Mouse (Mus musculus) hindbrain, postnatal 0 days (tissue): ENCODE results near the gene Sdhaf2. TPM values are rescaled to one million over a fixed set of nuclear protein-coding genes. Genes with fewer than 3 reads are reported as not detected.
A peak's percentile ranks its signal among the peaks of the same experiment; 100 is the strongest.
"Not testable (repeated sequence)": the region's sequence is repeated elsewhere in the genome, so short reads cannot be mapped to it uniquely, and the experiment has no call there.

Experiments
- ATAC-seq: fragments of 200-750 bp; cut with Nextera tagmentation; 2 replicates; pipeline ENCODE4 v1.8.0; 2017; ENCODE audit warnings: mild to moderate bottlenecking, moderate TSS enrichment, moderate library complexity
- DNase-seq: peaks from one replicate; pipeline ENCODE4 v3.0.0-alpha.2; 2015; ENCODE audit warnings: low spot score
- H3K27ac ChIP-seq: fragments of 300-500 bp; sonication (generic); 2 replicates; pipeline ENCODE4 v1.5.1; 2014; ENCODE audit warnings: mild to moderate bottlenecking
- H3K27me3 ChIP-seq: fragments of 300-500 bp; sonication (generic); 2 replicates; pipeline ENCODE4 v1.6.1; 2014; ENCODE audit warnings: low read length, mixed read lengths; ENCODE audit not compliant: insufficient read depth
- H3K36me3 ChIP-seq: fragments of 300-500 bp; sonication (generic); 2 replicates; pipeline ENCODE4 v1.6.1; 2014; ENCODE audit warnings: low read length, mixed read lengths; ENCODE audit not compliant: insufficient read depth
- H3K4me1 ChIP-seq: fragments of 300-500 bp; sonication (generic); 2 replicates; pipeline ENCODE4 v1.6.1; 2014; ENCODE audit warnings: antibody characterized with exemption, low read length, mixed read lengths; ENCODE audit not compliant: insufficient read depth
- H3K4me2 ChIP-seq: fragments of 300-500 bp; sonication (generic); 2 replicates; pipeline ENCODE4 v1.6.1; 2014; ENCODE audit warnings: low read depth, mild to moderate bottlenecking, low read length, moderate library complexity, mixed read lengths
- H3K4me3 ChIP-seq: fragments of 300-500 bp; sonication (generic); 2 replicates; pipeline ENCODE4 v1.5.1; 2014; ENCODE audit warnings: low read length
- H3K9ac ChIP-seq: fragments of 300-500 bp; sonication (generic); replicated peaks from 2 replicates; pipeline ENCODE4 v1.6.1; 2014; ENCODE audit warnings: mild to moderate bottlenecking, low read length, moderate library complexity, mixed read lengths
- H3K9me3 ChIP-seq: fragments of 300-500 bp; sonication (generic); 2 replicates; pipeline ENCODE4 v1.6.1; 2016; ENCODE audit warnings: low read length, mixed read lengths
- CTCF ChIP-seq: IDR thresholded peaks from 2 replicates; pipeline ENCODE4 v1.5.1; 2016; ENCODE audit warnings: antibody characterized with exemption, control low read depth, low read depth
- WGBS: fragments of 180-500 bp; shearing (Covaris S2); extraction: QIAGEN DNeasy Blood & Tissue Kit; methylation state at CpG from one replicate; pipeline ENCODE4 v1.1.7; 2014; 5-methylcytosine and 5-hydroxymethylcytosine counted together
- polyA plus RNA-seq: library from polyadenylated mRNA; unstranded; fragments of >200 nt; fragmentation: Nextera tagmentation; extraction: Ambion mirVana; gene quantifications from 2 replicates; pipeline ENCODE4 v1.2.1, GENCODE M21; 2015
- total RNA-seq: library from RNA; depleted of rRNA; stranded (reverse); fragments of >200 nt; gene quantifications from 2 replicates; pipeline ENCODE4 v1.2.3, GENCODE M21; 2014; rRNA removed

Sdhaf2 gene
- total RNA-seq (47.7 and 58.2 TPM in 2 replicates), polyA plus RNA-seq (60.2 and 64.2 TPM in 2 replicates)

DNA sequence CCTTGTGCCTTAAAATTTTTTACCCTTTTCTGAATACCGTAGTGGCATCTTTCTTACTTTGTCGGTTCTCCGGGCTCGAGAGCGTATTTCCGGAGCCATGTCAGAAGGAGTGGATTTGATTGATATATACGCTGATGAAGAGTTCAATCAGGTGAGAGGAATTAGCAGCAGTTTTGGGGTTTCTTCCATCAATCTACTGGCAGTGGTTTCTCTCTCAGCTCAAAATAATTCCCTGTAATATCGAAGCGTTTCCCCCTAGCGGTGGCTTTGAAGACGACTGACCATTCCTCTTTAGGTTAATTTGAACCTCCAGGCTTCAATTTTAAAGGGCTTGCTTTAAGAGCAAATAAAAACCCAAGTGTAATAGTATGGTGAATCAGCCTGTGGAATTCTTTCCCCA, at the start of gene Sdhaf2:
Gene Sdhaf2 (minus strand): TSS at position 233 of the 400 bp plus-strand sequence.
- 0 out of 2 replicates have a peak, but pooled peaks cover 7% of the 10 kb centered on the region for H3K36me3 ChIP-seq
- H3K27ac ChIP-seq: peak within 1 kb of the TSS; percentile 99
- peak within 1 kb of the TSS; percentile 68 for H3K4me2 ChIP-seq
- H3K4me1 ChIP-seq: peaks cover 15% of the 10 kb centered on the region; the same call in 1 of the 2 replicates
- H3K9me3 ChIP-seq: no peaks in the 10 kb centered on the region
- peak within 1 kb of the TSS; percentile 93 for H3K4me3 ChIP-seq
- DNase-seq (peak; percentile 85), ATAC-seq (peak; percentile 42)
- under 1% methylated on average over 11 of the region's 11 CpGs for WGBS
- H3K27me3 ChIP-seq: no peaks in the 10 kb centered on the region
- peak within 1 kb of the TSS; percentile 99 for H3K9ac ChIP-seq
- peak; percentile 75 for TF ChIP-seq CTCF

DNA sequence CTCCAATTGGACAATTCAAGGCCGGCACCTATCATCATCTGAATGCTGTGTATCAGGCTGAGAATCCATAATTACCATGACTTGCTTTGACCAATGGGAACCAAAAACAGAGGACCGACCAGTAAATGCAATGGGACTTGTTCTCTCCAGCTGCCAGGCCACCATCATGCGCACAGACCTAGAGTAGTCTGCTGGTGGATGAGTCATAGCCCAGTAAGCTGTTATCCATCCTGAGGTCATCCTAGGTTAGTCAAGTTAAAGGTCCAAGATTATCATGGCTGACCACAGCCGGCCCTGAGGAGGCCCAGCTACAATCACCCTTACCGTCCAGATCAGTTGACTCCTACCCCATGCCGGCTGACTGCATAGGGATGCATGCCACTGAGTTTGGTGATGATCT, 43.7 kb upstream of the Sdhaf2 start:
- TF ChIP-seq CTCF: no peak
- no peaks in the 10 kb centered on the region for H3K9me3 ChIP-seq
- no peak overlapping the region for H3K27ac ChIP-seq
- no peaks in the 10 kb centered on the region for H3K4me1 ChIP-seq
- DNase-seq (no peak), ATAC-seq (no peak)
- H3K4me3 ChIP-seq: no peak overlapping the region
- 93% methylated on average over 6 of the region's 6 CpGs for WGBS
- H3K36me3 ChIP-seq: peaks cover 29% of the 10 kb centered on the region
- no peak overlapping the region for H3K4me2 ChIP-seq
- H3K27me3 ChIP-seq: no peaks in the 10 kb centered on the region
- H3K9ac ChIP-seq: no peak overlapping the region

DNA sequence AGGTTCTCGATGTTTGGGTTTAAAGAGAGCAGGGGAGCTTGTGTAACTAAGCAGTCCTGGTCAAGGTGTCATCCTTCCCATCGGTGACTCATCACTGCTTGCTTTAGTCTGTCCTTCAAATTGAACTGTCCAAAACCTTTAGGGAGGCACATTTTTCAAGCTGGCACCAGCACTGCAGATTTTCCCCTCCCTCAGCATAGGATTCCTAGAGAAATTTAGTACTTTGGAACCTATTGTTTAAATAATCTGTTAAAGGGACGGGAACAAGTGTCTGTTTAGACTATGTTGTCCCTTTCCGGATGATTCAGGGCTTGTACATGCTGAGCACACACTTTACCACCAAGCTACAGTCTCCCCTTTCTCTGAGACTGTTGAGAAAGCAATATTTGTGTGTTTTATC, 39.3 kb upstream of the Sdhaf2 start:
- Histone ChIP-seq H3K27me3 (no peaks in the 10 kb centered on the region), H3K4me3 (no peak overlapping the region), H3K9me3 (no peaks in the 10 kb centered on the region), H3K9ac (no peak overlapping the region), H3K4me2 (no peak overlapping the region), H3K27ac (no peak overlapping the region), H3K4me1 (no peaks in the 10 kb centered on the region), H3K36me3 (no peaks in the 10 kb centered on the region)
- DNase-seq (no peak), ATAC-seq (no peak)
- WGBS: 78% methylated on average over 4 of the region's 4 CpGs
- no peak for TF ChIP-seq CTCF

DNA sequence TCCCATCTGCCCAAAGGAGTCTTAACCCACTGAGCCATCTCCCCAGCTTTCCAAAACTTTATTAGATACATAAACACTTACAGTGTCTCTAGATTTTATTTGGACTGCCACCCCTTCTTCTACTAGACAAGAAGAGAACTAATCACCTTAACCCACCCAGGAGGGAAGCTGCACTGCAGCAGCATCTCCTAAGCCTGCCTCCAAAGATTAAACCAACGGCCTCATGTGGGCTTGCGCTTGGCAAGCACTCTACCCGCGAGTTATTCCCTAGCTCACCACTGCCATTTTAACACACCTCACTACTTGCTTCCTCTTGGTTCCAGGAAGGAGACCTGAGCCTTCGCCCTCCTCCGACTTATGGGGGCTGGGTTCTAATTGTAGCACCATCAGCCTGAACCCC, 38.3 kb upstream of the Sdhaf2 start:
- DNase-seq (no peak), ATAC-seq (no peak)
- H3K27me3 ChIP-seq: no peaks in the 10 kb centered on the region
- no peak overlapping the region for H3K9ac ChIP-seq
- no peak for TF ChIP-seq CTCF
- no peaks in the 10 kb centered on the region for H3K4me1 ChIP-seq
- no peaks in the 10 kb centered on the region for H3K9me3 ChIP-seq
- H3K4me3 ChIP-seq: no peak overlapping the region
- no peak overlapping the region for H3K27ac ChIP-seq
- WGBS: 84% methylated on average over 6 of the region's 6 CpGs
- no peaks in the 10 kb centered on the region for H3K36me3 ChIP-seq
- H3K4me2 ChIP-seq: no peak overlapping the region

DNA sequence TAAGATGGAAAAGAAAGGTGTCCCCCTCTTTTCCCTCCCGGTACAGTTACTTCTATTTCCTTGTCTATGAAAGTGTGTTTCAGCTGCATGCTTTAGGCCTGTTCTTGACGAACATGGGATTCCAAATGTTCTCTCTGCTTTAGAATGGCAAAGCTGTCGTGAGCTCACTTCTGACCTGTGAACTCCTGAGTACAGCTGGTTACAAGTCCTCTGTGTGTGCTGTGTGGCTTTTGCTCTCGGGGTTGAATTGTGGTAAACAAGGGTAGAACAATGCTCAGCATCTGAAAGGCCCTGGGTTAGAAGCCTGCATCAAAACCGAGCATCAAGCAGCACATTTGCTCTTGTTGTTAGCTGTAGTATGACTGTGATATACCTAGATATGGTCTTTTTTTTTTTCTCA, 36.4 kb upstream of the Sdhaf2 start:
- no peak overlapping the region for H3K27ac ChIP-seq
- no peaks in the 10 kb centered on the region for H3K9me3 ChIP-seq
- H3K4me1 ChIP-seq: no peaks in the 10 kb centered on the region
- H3K9ac ChIP-seq: no peak overlapping the region
- DNase-seq (no peak), ATAC-seq (no peak)
- H3K36me3 ChIP-seq: no peaks in the 10 kb centered on the region
- no peaks in the 10 kb centered on the region for H3K27me3 ChIP-seq
- TF ChIP-seq CTCF: no peak
- no peak overlapping the region for H3K4me2 ChIP-seq
- WGBS: 58% methylated on average over 5 of the region's 5 CpGs
- no peak overlapping the region for H3K4me3 ChIP-seq

DNA sequence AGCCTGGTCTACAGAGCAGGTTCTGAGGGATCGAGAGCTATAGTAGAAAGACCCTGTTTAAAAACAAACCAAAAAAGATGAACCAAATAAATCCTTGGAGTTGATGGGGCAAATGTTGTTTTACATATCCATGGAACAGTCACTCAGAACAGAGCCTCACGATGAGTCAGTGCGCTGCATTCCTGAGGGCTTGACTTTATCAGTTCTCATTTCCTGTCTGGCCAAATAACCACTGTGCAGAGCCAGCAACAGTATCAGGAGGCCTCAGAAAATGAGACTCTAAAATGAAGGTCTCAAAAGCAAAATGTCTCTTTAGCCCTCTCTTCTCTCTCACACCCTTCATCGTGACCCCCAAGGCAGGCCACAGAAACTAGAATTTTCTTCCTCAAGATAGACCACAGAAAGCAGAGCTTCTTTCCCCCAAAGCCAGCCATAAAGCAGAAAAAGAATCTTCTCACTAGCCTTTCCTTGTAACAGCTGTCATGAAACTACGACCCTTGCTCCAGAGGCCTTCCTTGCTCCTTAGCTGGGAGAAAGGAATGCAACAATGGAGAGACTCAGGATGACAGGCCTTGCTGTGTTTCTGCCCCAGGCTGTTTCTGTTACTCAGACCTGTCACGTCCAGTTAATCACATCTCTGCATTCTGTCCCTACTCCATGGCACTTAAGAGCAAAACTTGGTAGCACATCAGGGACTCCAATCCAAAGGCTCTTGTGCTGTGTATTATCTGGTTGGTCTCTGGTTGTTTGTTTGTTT, 35.8 kb upstream of the Sdhaf2 start:
- DNase-seq (no peak), ATAC-seq (no peak)
- H3K36me3 ChIP-seq: no peaks in the 10 kb centered on the region
- no peaks in the 10 kb centered on the region for H3K27me3 ChIP-seq
- H3K4me3 ChIP-seq: no peak overlapping the region
- TF ChIP-seq CTCF: no peak
- no peak overlapping the region for H3K4me2 ChIP-seq
- no peaks in the 10 kb centered on the region for H3K4me1 ChIP-seq
- 62% methylated on average over 6 of the region's 6 CpGs for WGBS
- H3K9me3 ChIP-seq: no peaks in the 10 kb centered on the region
- H3K9ac ChIP-seq: no peak overlapping the region
- no peak overlapping the region for H3K27ac ChIP-seq

DNA sequence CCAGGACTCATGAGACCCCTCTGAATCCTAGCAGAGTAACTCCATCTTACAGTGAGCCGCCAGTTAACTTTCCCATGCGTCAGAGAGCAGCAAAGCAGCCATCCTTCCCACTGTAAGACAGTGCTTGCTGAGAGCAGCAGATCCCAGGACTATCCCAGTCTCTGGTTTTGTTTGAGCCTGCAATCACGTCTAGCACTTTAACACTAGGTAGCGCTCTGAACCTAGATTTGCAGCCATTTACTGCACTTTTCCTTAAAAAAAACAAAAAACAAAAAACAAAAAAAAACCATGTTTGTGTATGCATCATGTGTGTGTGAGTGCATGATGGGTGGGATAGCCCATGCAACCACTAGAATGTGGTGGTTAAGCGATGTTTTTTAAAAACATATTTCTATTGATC, 34.2 kb upstream of the Sdhaf2 start:
- Histone ChIP-seq H3K4me1 (no peaks in the 10 kb centered on the region), H3K4me3 (no peak overlapping the region)
- 29% methylated on average over 5 of the region's 5 CpGs for WGBS

DNA sequence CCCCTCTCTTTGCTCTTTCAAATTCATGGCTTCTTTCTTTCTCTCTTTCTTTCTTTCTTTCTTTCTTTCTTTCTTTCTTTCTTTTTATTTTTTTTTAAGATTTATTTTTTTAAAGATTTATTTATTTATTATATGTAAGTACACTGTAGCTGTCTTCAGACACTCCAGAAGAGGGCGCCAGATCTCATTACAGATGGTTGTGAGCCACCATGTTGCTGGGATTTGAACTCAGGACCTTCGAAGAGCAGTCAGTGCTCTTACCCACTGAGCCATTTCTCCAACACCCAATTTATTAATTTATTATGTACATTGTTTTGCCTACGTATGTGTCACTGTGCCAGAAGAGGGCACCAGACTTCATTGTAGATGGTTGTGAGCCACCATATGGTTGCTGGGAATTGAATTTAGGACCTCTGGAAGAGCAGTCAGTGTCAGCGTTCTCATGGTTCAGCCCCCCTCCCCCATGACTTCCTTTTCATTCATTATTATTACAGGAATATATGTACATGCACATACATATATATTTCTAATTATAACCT, 32.0 kb upstream of the Sdhaf2 start:
- H3K9ac ChIP-seq, H3K27ac ChIP-seq, H3K36me3 ChIP-seq, H3K4me1 ChIP-seq, H3K9me3 ChIP-seq, DNase-seq, ATAC-seq, H3K27me3 ChIP-seq, H3K4me2 ChIP-seq, H3K4me3 ChIP-seq: not testable (repeated sequence)
- WGBS: 69% methylated on average over 4 of the region's 4 CpGs

More for the DNA sequence above, 34.2 kb upstream of the Sdhaf2 start:
- Histone ChIP-seq H3K36me3 (no peaks in the 10 kb centered on the region), H3K27me3 (no peaks in the 10 kb centered on the region), H3K9me3 (no peaks in the 10 kb centered on the region), H3K27ac (no peak overlapping the region), H3K9ac (no peak overlapping the region), H3K4me2 (no peak overlapping the region)
- TF ChIP-seq CTCF: peak; percentile 52
- peak; percentile 62 for DNase-seq
- ATAC-seq: no peak
